Mouse (Mus musculus) embryonic fibroblast, embryonic 13.5 days (primary cell): ENCODE measurements around the gene Gad1.

ENCODE experiments used
- CTCF ChIP-seq: IDR thresholded peaks from 2 replicates; pipeline ENCODE4 v1.5.1; 2011; ENCODE audit warnings: mild to moderate bottlenecking, control low read depth, low read length, moderate library complexity, borderline replicate concordance; ENCODE audit not compliant: insufficient read depth
- POLR2A ChIP-seq: IDR thresholded peaks from 2 replicates; pipeline ENCODE4 v1.6.1; 2011; ENCODE audit warnings: low read depth, mild to moderate bottlenecking, control low read depth, low read length, moderate library complexity

DNA sequence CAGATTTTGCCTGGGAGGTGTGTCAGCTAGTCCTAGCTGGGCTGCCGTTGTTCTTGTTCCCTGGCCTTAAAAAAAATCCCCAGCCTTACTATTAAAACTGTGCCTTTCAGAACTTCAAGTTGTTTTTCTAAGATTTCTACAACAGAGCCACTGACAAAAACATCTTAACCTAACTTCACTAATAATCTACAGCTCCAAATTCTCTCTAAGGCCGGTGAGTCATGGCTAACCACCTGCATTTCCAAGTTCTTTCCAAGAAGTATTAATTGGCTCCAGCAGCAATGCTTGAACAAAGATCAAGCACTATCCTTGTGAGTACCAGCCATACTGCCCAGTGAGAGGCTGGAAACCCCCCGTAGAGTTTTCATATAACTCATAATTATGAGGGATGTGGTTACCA is 56.9 kb downstream of the Gad1 start:
- TF ChIP-seq POLR2A: no peak
- no peak for TF ChIP-seq CTCF
